Mouse (Mus musculus): ENCODE measurements around the gene Antxr1.

DNA sequence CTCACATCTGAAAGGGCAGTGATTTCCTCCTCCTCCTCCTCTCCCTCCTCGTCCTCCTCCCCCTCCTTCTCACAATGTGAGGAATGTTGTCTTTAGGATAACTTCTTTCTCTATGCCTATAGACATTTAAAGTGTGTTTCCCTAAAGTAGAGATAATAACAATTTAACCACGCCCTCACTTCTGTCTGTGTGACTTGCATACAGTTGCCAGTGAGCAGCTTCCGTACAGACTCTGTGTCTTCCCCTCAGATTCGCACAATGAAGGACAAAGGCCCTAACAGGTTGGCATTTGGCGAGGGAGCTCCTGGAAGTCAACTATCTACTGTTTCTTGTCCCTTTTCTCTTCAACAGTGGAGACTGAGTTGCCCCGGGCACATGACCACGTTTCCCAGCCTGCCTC, 185.2 kb downstream of the Antxr1 start:
- TF ChIP-seq CTCF (IDR thresholded peaks at IDR 0.05; ENCODE audit: low read depth) (no peak), EP300 (optimal IDR thresholded peaks at IDR 0.05) (no peak)

Data from stomach, postnatal 0 days (tissue).